Mouse (Mus musculus) retina, postnatal 1 day (tissue): ENCODE results near the gene Rimbp2.
"Not testable (repeated sequence)": the region's sequence is repeated elsewhere in the genome, so short reads cannot be mapped to it uniquely, and the experiment has no call there.

Experiments used
- DNase-seq: peaks from one replicate; pipeline ENCODE4 v3.0.0-alpha.2; 2012

The Rimbp2 gene

DNA sequence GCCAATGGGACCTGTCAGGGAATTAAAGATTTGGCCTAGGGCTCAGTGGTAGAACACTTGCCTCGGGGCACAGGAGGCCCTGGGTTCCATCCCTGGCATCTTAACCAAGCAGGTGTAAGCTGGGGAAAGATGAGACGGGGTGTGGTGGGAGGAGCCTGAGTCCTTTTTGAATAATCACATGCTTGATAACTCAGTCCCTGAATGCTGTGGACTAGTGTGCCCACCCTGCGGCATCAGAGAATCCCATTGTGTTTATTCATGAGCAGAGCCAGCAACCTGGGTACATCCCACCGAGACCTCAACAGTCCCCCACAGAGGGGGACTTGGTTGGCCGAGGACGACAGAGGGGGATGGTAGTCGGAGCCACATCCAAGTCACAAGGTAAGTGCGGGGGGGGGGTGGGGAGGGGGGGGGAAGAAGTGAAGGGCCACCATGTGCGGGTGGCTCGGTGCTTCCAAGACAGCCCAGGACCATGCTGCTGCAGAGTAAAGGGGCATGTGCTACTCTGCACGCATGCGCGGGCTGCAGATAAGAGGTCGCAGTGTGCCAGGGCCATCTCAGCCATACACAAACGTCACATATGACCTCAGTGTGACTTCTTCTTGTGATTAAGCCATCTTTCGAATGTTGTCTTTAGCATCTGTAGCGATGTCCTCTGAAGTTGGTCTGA lies 214.0 kb downstream of the Rimbp2 start:
- peak; percentile 54 for DNase-seq

- DNase-seq, result no peak
These were observed 217.4 kb downstream of the Rimbp2 start for GRCm38 (mm10) chr5:128735921-128736320.

GRCm38 (mm10) chr5:128733955-128734354 lies 219.3 kb downstream of the Rimbp2 start:
- DNase-seq, result peak; percentile 86

GRCm38 (mm10) chr5:128732416-128733014 lies 220.8 kb downstream of the Rimbp2 start:
- peak; percentile 70 for DNase-seq

DNA sequence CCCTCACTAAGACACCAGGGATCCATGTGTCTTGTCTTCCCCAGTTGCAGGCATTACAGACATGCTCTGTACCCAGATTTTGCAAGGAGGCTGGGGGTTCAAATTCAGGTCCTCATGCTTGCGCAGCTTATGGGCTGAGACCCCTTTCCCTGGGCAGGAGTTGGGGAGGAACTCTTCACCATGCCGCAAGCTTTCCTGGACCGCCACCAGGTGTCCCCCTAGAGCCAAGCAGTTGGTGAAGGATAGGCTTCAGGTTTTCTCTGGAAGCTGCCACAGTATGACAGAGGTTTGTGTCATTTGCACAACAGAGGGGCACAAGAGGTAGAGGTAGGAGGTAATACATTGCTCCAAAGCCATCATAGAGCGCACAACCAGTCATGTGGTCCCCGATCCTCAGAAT lies 222.7 kb downstream of the Rimbp2 start:
- DNase-seq, result peak; percentile 61

DNA sequence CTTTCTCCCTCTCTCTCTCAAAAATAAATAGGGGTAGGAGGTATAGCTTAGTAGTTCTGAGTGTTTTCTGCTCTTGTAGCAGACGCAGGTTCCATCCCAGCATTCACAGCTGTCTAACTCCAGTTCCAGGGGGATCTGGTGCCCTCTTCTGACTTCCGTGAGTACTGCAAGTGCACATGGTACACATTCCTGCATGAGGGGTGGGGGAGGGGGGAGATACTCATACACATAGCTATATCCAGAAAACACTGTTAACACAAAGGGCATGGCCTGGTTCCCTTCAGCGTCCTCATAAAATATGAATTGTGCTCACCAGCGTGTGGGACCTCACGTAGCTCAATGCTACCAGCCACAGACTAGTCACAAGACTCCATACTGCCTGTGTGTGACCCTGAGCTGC lies 223.9 kb downstream of the Rimbp2 start:
- DNase-seq, result peak; percentile 63

DNA sequence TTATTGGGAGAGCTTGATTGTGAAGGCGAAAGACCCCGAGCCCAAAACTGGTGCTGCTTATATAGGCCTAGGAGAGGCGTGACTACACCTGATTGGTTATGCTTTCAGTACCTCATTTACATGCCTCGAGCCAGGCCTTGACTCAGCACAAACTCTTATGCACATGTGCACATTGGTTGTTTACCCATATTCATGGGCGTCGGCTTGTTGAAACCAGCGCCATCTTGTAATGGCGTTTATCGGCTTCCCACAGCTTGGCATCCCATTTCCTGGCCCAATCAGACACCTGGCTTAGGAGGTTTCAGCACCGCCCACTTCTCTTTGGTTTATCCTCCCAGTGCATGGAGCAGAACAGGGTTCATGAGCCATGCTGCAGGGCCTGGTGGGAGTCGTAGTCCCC lies 232.8 kb downstream of the Rimbp2 start:
- not testable (repeated sequence) for DNase-seq

GRCm38 (mm10) chr5:128715171-128715570 lies 238.1 kb downstream of the Rimbp2 start:
- no peak for DNase-seq

DNA sequence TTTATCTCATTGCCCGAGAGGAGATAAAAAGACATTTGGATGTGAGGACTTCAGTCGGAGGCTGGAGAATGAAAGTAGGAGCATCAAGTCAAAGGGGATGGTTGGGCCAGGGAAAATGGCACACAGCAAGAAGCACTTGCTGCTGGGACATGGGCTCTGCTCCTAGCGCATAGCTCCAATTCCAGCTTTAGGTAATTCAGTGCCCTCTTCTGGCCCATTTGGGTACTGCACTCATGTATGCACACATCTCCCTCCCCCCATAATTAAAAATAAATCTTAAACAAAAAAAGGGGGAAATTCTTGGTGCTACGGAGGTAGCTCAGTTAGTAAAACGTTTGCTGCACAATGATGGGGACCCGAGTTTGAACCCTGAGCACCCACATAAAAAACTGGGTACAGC lies 241.4 kb downstream of the Rimbp2 start:
- peak; percentile 27 for DNase-seq

- no peak for DNase-seq
These were observed 242.7 kb downstream of the Rimbp2 start for GRCm38 (mm10) chr5:128710596-128710995.

- DNase-seq, result no peak
These were observed 244.4 kb downstream of the Rimbp2 start for GRCm38 (mm10) chr5:128708929-128709328.
